8 mouse cellular contexts compared by ENCODE assay signal in genomic region chr2:24974452-24974851, GRCm38 (mm10). TPM values are rescaled to one million over a fixed set of nuclear protein-coding genes. Genes with fewer than 3 reads are reported as not detected.
DNase-seq lines count a peak whose midpoint lies in the region; ATAC-seq and TF ChIP-seq lines count a peak whose summit lies in the region.
"Not testable (repeated sequence)": the region's sequence is repeated elsewhere in the genome, so short reads cannot be mapped to it uniquely, and the experiment has no call there.

No protein-coding gene starts in this region.

- H3K4me1 ChIP-seq in bone marrow, adult 2 months (ENCODE audit: control insufficient read depth, insufficient read depth, low read length); embryonic fibroblast, embryonic 13.5 days (ENCODE audit: control insufficient read depth, insufficient read depth, low read length); limb, embryonic 11.5 days (ENCODE audit: control insufficient read depth, insufficient read depth, low read length); midbrain, postnatal 0 days (ENCODE audit: insufficient read depth, low read length); testis, adult 2 months (ENCODE audit: control insufficient read depth, insufficient read depth, low read length): not testable (repeated sequence)
- peaks cover 11% of the 10 kb centered on the region for H3K4me1 ChIP-seq in heart, embryonic 11.5 days (ENCODE audit: control insufficient read depth, insufficient read depth, low read length)
- H3K4me1 ChIP-seq in intestine, embryonic 14.5 days (replicated peaks; ENCODE audit: control insufficient read depth, insufficient read depth, low read length), result peaks cover 13% of the 10 kb centered on the region
- H3K4me1 ChIP-seq in lung, embryonic 15.5 days, result peaks cover 16% of the 10 kb centered on the region

- not testable (repeated sequence) for TF ChIP-seq POLR2A in bone marrow, adult 2 months (IDR thresholded peaks at IDR 0.05; ENCODE audit: borderline replicate concordance, control insufficient read depth, low read depth, low read length); embryonic fibroblast, embryonic 13.5 days (IDR thresholded peaks at IDR 0.05; ENCODE audit: low read depth, low read length); testis, adult 2 months (IDR thresholded peaks at IDR 0.05; ENCODE audit: control insufficient read depth, low read depth, low read length)

- DNase-seq in intestine, embryonic 14.5 days (ENCODE audit: low spot score); limb, embryonic 11.5 days (ENCODE audit: low spot score); midbrain, postnatal 0 days (ENCODE audit: low spot score): not testable (repeated sequence)

- peak overlapping the region; percentile 91 for H3K27ac ChIP-seq in bone marrow, adult 2 months (ENCODE audit: control insufficient read depth, insufficient read depth, low read depth, low read length, poor library complexity)
- peak overlapping the region; percentile 22 for H3K27ac ChIP-seq in embryonic fibroblast, embryonic 13.5 days (ENCODE audit: insufficient read depth, low read length)
- H3K27ac ChIP-seq in heart, embryonic 11.5 days (ENCODE audit: low read depth, low read length), result peak overlapping the region; percentile 85
- peak overlapping the region; percentile 91 for H3K27ac ChIP-seq in intestine, embryonic 14.5 days (ENCODE audit: low read depth)
- not testable (repeated sequence) for H3K27ac ChIP-seq in limb, embryonic 11.5 days (replicated peaks; ENCODE audit: low read depth, low read length)
- peak overlapping the region; percentile 82 for H3K27ac ChIP-seq in lung, embryonic 15.5 days
- H3K27ac ChIP-seq in midbrain, postnatal 0 days (ENCODE audit: low read depth, low read length), result peak overlapping the region; percentile 77
- peak overlapping the region; percentile 93 for H3K27ac ChIP-seq in testis, adult 2 months (ENCODE audit: control insufficient read depth, insufficient read depth, low read depth, low read length)

- H3K27me3 ChIP-seq in heart, embryonic 11.5 days (ENCODE audit: control insufficient read depth, insufficient read depth, low read length); intestine, embryonic 14.5 days (replicated peaks; ENCODE audit: control insufficient read depth, insufficient read depth, low read length); limb, embryonic 11.5 days (ENCODE audit: control insufficient read depth, insufficient read depth, low read length); lung, embryonic 15.5 days; midbrain, postnatal 0 days (ENCODE audit: insufficient read depth, low read length); testis, adult 2 months (ENCODE audit: control insufficient read depth, insufficient read depth, low read length): not testable (repeated sequence)

- peak overlapping the region; percentile 76 for H3K4me3 ChIP-seq in bone marrow, adult 2 months (replicated peaks; ENCODE audit: control insufficient read depth, low read depth, low read length)
- H3K4me3 ChIP-seq in embryonic fibroblast, embryonic 13.5 days (ENCODE audit: insufficient read depth, low read length), result peak overlapping the region; percentile 86
- peak overlapping the region; percentile 83 for H3K4me3 ChIP-seq in heart, embryonic 11.5 days (ENCODE audit: low read depth, low read length)
- peak overlapping the region; percentile 85 for H3K4me3 ChIP-seq in intestine, embryonic 14.5 days (ENCODE audit: low read depth, low read length)
- peak overlapping the region; percentile 77 for H3K4me3 ChIP-seq in limb, embryonic 11.5 days (ENCODE audit: low read depth, low read length)
- peak overlapping the region; percentile 97 for H3K4me3 ChIP-seq in lung, embryonic 15.5 days
- peak overlapping the region; percentile 48 for H3K4me3 ChIP-seq in midbrain, postnatal 0 days (ENCODE audit: low read depth, low read length)
- H3K4me3 ChIP-seq in testis, adult 2 months (ENCODE audit: control insufficient read depth, low read depth, low read length), result peak overlapping the region; percentile 94

- H3K9me3 ChIP-seq in heart, embryonic 11.5 days (replicated peaks; ENCODE audit: control insufficient read depth, low read length); intestine, embryonic 14.5 days (ENCODE audit: control insufficient read depth, low read length); limb, embryonic 11.5 days (ENCODE audit: control insufficient read depth, low read length); lung, embryonic 15.5 days; midbrain, postnatal 0 days (ENCODE audit: low read length): not testable (repeated sequence)

- peak overlapping the region; percentile 99 for H3K4me2 ChIP-seq in heart, embryonic 11.5 days
- H3K4me2 ChIP-seq in intestine, embryonic 14.5 days (ENCODE audit: low read length), result peak overlapping the region; percentile 100
- H3K4me2 ChIP-seq in limb, embryonic 11.5 days (ENCODE audit: low read depth, severe bottlenecking), result peak overlapping the region; percentile 90
- H3K4me2 ChIP-seq in lung, embryonic 15.5 days, result peak overlapping the region; percentile 96
- H3K4me2 ChIP-seq in midbrain, postnatal 0 days (ENCODE audit: low read depth, low read length, poor library complexity, severe bottlenecking), result peak overlapping the region; percentile 94

- 1% methylated on average over 17 of the region's 17 CpGs for WGBS in bone marrow, adult 2 months
- under 1% methylated on average over 17 of the region's 17 CpGs for WGBS in heart, embryonic 11.5 days (ENCODE audit: insufficient replicate concordance)
- WGBS in intestine, embryonic 14.5 days, result under 1% methylated on average over 17 of the region's 17 CpGs
- 1% methylated on average over 17 of the region's 17 CpGs for WGBS in limb, embryonic 11.5 days
- WGBS in lung, embryonic 15.5 days, result 2% methylated on average over 17 of the region's 17 CpGs
- under 1% methylated on average over 17 of the region's 17 CpGs for WGBS in midbrain, postnatal 0 days

- ATAC-seq in heart, embryonic 11.5 days (replicated peaks; ENCODE audit: insufficient number of reproducible peaks, low FRiP score, low TSS enrichment); intestine, embryonic 14.5 days (replicated peaks; ENCODE audit: low FRiP score, low TSS enrichment, low read depth); limb, embryonic 11.5 days (ENCODE audit: insufficient number of reproducible peaks, low FRiP score, low TSS enrichment, low read depth); lung, embryonic 15.5 days (ENCODE audit: borderline replicate concordance, extremely low read depth, low FRiP score, low TSS enrichment); midbrain, postnatal 0 days (ENCODE audit: low FRiP score): not testable (repeated sequence)

- H3K36me3 ChIP-seq in heart, embryonic 11.5 days (ENCODE audit: control insufficient read depth, insufficient read depth, low read length), result peaks cover 17% of the 10 kb centered on the region
- H3K36me3 ChIP-seq in intestine, embryonic 14.5 days (ENCODE audit: control insufficient read depth, insufficient read depth, low read length), result peaks cover 38% of the 10 kb centered on the region
- H3K36me3 ChIP-seq in limb, embryonic 11.5 days (ENCODE audit: control insufficient read depth, insufficient read depth, low read length); testis, adult 2 months (ENCODE audit: control insufficient read depth, insufficient read depth, low read length): not testable (repeated sequence)
- H3K36me3 ChIP-seq in lung, embryonic 15.5 days, result peaks cover 30% of the 10 kb centered on the region
- H3K36me3 ChIP-seq in midbrain, postnatal 0 days (ENCODE audit: insufficient read depth, low read length), result peaks cover 16% of the 10 kb centered on the region

- TF ChIP-seq CTCF in bone marrow, adult 2 months (IDR thresholded peaks at IDR 0.05; ENCODE audit: control insufficient read depth, insufficient read depth, low read length); embryonic fibroblast, embryonic 13.5 days (IDR thresholded peaks at IDR 0.05; ENCODE audit: borderline replicate concordance, insufficient read depth, low read length); midbrain, postnatal 0 days (IDR thresholded peaks at IDR 0.05); testis, adult 2 months (IDR thresholded peaks at IDR 0.05; ENCODE audit: control insufficient read depth, insufficient read depth, insufficient replicate concordance, low read depth, low read length): not testable (repeated sequence)

- peak overlapping the region; percentile 74 for H3K9ac ChIP-seq in heart, embryonic 11.5 days (ENCODE audit: low read depth, low read length)
- H3K9ac ChIP-seq in intestine, embryonic 14.5 days (ENCODE audit: low read length), result peak overlapping the region; percentile 76
- peak overlapping the region; percentile 67 for H3K9ac ChIP-seq in limb, embryonic 11.5 days (ENCODE audit: low read length)
- peak overlapping the region; percentile 84 for H3K9ac ChIP-seq in lung, embryonic 15.5 days
- peak overlapping the region; percentile 72 for H3K9ac ChIP-seq in midbrain, postnatal 0 days (replicated peaks; ENCODE audit: low read length, poor library complexity, severe bottlenecking)

RNA-seq across cellular contexts. Expression of gene Mrpl41, which starts 0.4 kb away (rescaled TPM):
- polyA plus RNA-seq in bone marrow, adult 2 months (2011; ENCODE audit: insufficient read depth, insufficient read length, low replicate concordance, missing spikeins), result 46.5 and 61.1 TPM in 2 replicates
- 39.1 and 46.0 TPM in 2 replicates for polyA plus RNA-seq in embryonic fibroblast, embryonic 13.5 days (2011; ENCODE audit: insufficient read length, low read depth, missing spikeins)
- 123 and 137 TPM in 2 replicates for polyA plus RNA-seq in heart, embryonic 11.5 days (2014; fragmentation: Nextera tagmentation; extraction: Ambion mirVana)
- polyA plus RNA-seq in intestine, embryonic 14.5 days (2014; fragmentation: Nextera tagmentation; extraction: Ambion mirVana), result 143 and 147 TPM in 2 replicates
- 132 and 136 TPM in 2 replicates for polyA plus RNA-seq in limb, embryonic 11.5 days (2014; fragmentation: Nextera tagmentation; extraction: Ambion mirVana)
- polyA plus RNA-seq in lung, embryonic 15.5 days (2015; fragmentation: Nextera tagmentation; extraction: Ambion mirVana), result 106 and 114 TPM in 2 replicates
- 62.6 and 68.1 TPM in 2 replicates for total RNA-seq in midbrain, postnatal 0 days (2014; rRNA removed)
- polyA plus RNA-seq in midbrain, postnatal 0 days (2015; fragmentation: Nextera tagmentation; extraction: Ambion mirVana), result 183 and 197 TPM in 2 replicates
- 41.0 and 45.1 TPM in 2 replicates for polyA plus RNA-seq in testis, adult 2 months (2012; rRNA removed)

RNA-seq across cellular contexts. Expression of gene Pnpla7, which starts 1.4 kb away (rescaled TPM):
- 45.6 and 71.4 TPM in 2 replicates for polyA plus RNA-seq in bone marrow, adult 2 months (2011; ENCODE audit: insufficient read depth, insufficient read length, low replicate concordance, missing spikeins)
- polyA plus RNA-seq in embryonic fibroblast, embryonic 13.5 days (2011; ENCODE audit: insufficient read length, low read depth, missing spikeins), result 8.5 and 10.4 TPM in 2 replicates
- polyA plus RNA-seq in heart, embryonic 11.5 days (2014; fragmentation: Nextera tagmentation; extraction: Ambion mirVana), result 6.9 and 8.1 TPM in 2 replicates
- polyA plus RNA-seq in intestine, embryonic 14.5 days (2014; fragmentation: Nextera tagmentation; extraction: Ambion mirVana), result 6.8 and 8.2 TPM in 2 replicates
- 5.4 and 6.5 TPM in 2 replicates for polyA plus RNA-seq in limb, embryonic 11.5 days (2014; fragmentation: Nextera tagmentation; extraction: Ambion mirVana)
- polyA plus RNA-seq in lung, embryonic 15.5 days (2015; fragmentation: Nextera tagmentation; extraction: Ambion mirVana), result 5.1 and 7.9 TPM in 2 replicates
- 3.6 and 6.3 TPM in 2 replicates for total RNA-seq in midbrain, postnatal 0 days (2014; rRNA removed)
- polyA plus RNA-seq in midbrain, postnatal 0 days (2015; fragmentation: Nextera tagmentation; extraction: Ambion mirVana), result 3.1 and 3.2 TPM in 2 replicates
- polyA plus RNA-seq in testis, adult 2 months (2012; rRNA removed), result 50.8 and 58.7 TPM in 2 replicates

RNA-seq across cellular contexts. Expression of gene Dph7, which starts 12.3 kb away (rescaled TPM):
- 6.4 and 15.3 TPM in 2 replicates for polyA plus RNA-seq in bone marrow, adult 2 months (2011; ENCODE audit: insufficient read depth, insufficient read length, low replicate concordance, missing spikeins)
- 12.5 and 14.8 TPM in 2 replicates for polyA plus RNA-seq in embryonic fibroblast, embryonic 13.5 days (2011; ENCODE audit: insufficient read length, low read depth, missing spikeins)
- 17.2 and 22.0 TPM in 2 replicates for polyA plus RNA-seq in heart, embryonic 11.5 days (2014; fragmentation: Nextera tagmentation; extraction: Ambion mirVana)
- 22.9 and 25.6 TPM in 2 replicates for polyA plus RNA-seq in intestine, embryonic 14.5 days (2014; fragmentation: Nextera tagmentation; extraction: Ambion mirVana)
- 30.7 and 36.6 TPM in 2 replicates for polyA plus RNA-seq in limb, embryonic 11.5 days (2014; fragmentation: Nextera tagmentation; extraction: Ambion mirVana)
- 24.5 and 26.0 TPM in 2 replicates for polyA plus RNA-seq in lung, embryonic 15.5 days (2015; fragmentation: Nextera tagmentation; extraction: Ambion mirVana)
- 37.2 and 43.8 TPM in 2 replicates for total RNA-seq in midbrain, postnatal 0 days (2014; rRNA removed)
- polyA plus RNA-seq in midbrain, postnatal 0 days (2015; fragmentation: Nextera tagmentation; extraction: Ambion mirVana), result 37.1 and 39.6 TPM in 2 replicates
- 10.6 and 11.7 TPM in 2 replicates for polyA plus RNA-seq in testis, adult 2 months (2012; rRNA removed)

RNA-seq across cellular contexts. Expression of gene Zmynd19, which starts 24.9 kb away (rescaled TPM):
- polyA plus RNA-seq in bone marrow, adult 2 months (2011; ENCODE audit: insufficient read depth, insufficient read length, low replicate concordance, missing spikeins), result 13.1 and 15.4 TPM in 2 replicates
- polyA plus RNA-seq in embryonic fibroblast, embryonic 13.5 days (2011; ENCODE audit: insufficient read length, low read depth, missing spikeins), result 24.7 and 28.7 TPM in 2 replicates
- 12.5 and 19.7 TPM in 2 replicates for polyA plus RNA-seq in heart, embryonic 11.5 days (2014; fragmentation: Nextera tagmentation; extraction: Ambion mirVana)
- 13.0 and 18.1 TPM in 2 replicates for polyA plus RNA-seq in intestine, embryonic 14.5 days (2014; fragmentation: Nextera tagmentation; extraction: Ambion mirVana)
- polyA plus RNA-seq in limb, embryonic 11.5 days (2014; fragmentation: Nextera tagmentation; extraction: Ambion mirVana), result 27.7 and 34.1 TPM in 2 replicates
- 16.3 and 17.0 TPM in 2 replicates for polyA plus RNA-seq in lung, embryonic 15.5 days (2015; fragmentation: Nextera tagmentation; extraction: Ambion mirVana)
- total RNA-seq in midbrain, postnatal 0 days (2014; rRNA removed), result 33.7 and 36.4 TPM in 2 replicates
- 21.4 TPM in 2 replicates for polyA plus RNA-seq in midbrain, postnatal 0 days (2015; fragmentation: Nextera tagmentation; extraction: Ambion mirVana)
- 35.8 and 37.9 TPM in 2 replicates for polyA plus RNA-seq in testis, adult 2 months (2012; rRNA removed)

RNA-seq across cellular contexts. Expression of gene Arrdc1, which starts 39.4 kb away (rescaled TPM):
- polyA plus RNA-seq in bone marrow, adult 2 months (2011; ENCODE audit: insufficient read depth, insufficient read length, low replicate concordance, missing spikeins), result 77.0 and 140 TPM in 2 replicates
- 13.2 and 15.2 TPM in 2 replicates for polyA plus RNA-seq in embryonic fibroblast, embryonic 13.5 days (2011; ENCODE audit: insufficient read length, low read depth, missing spikeins)
- polyA plus RNA-seq in heart, embryonic 11.5 days (2014; fragmentation: Nextera tagmentation; extraction: Ambion mirVana), result 10.3 and 12.3 TPM in 2 replicates
- 66.2 and 72.8 TPM in 2 replicates for polyA plus RNA-seq in intestine, embryonic 14.5 days (2014; fragmentation: Nextera tagmentation; extraction: Ambion mirVana)
- 11.8 and 12.7 TPM in 2 replicates for polyA plus RNA-seq in limb, embryonic 11.5 days (2014; fragmentation: Nextera tagmentation; extraction: Ambion mirVana)
- 98.8 and 116 TPM in 2 replicates for polyA plus RNA-seq in lung, embryonic 15.5 days (2015; fragmentation: Nextera tagmentation; extraction: Ambion mirVana)
- 55.7 and 62.3 TPM in 2 replicates for total RNA-seq in midbrain, postnatal 0 days (2014; rRNA removed)
- polyA plus RNA-seq in midbrain, postnatal 0 days (2015; fragmentation: Nextera tagmentation; extraction: Ambion mirVana), result 44.7 and 46.9 TPM in 2 replicates
- polyA plus RNA-seq in testis, adult 2 months (2012; rRNA removed), result 13.8 TPM in 2 replicates
